Mouse (Mus musculus) adrenal gland, postnatal 4 days (tissue): ENCODE measurements around the gene Gm29797. TPM values are rescaled to one million over a fixed set of nuclear protein-coding genes. Genes with fewer than 3 reads are reported as not detected.

ENCODE experiments used
- DNase-seq, 2 experiments: peaks; one replicate each; pipeline ENCODE4 v3.0.0; 2021 to 2022; ENCODE audit warnings: low spot score in 2 of 2, mixed read lengths in 2 of 2
- total RNA-seq, 2 experiments: library from RNA; stranded (reverse); gene quantifications; 2 replicates each; pipeline ENCODE4 v1.2.3; 2021

Gm29797 gene
- total RNA-seq, 2 experiments from 2014 or later = 0.42 TPM

GRCm38 (mm10) chr2:181695776-181696175 is 38.9 kb downstream of the Gm29797 start:
- no peak for DNase-seq

DNA sequence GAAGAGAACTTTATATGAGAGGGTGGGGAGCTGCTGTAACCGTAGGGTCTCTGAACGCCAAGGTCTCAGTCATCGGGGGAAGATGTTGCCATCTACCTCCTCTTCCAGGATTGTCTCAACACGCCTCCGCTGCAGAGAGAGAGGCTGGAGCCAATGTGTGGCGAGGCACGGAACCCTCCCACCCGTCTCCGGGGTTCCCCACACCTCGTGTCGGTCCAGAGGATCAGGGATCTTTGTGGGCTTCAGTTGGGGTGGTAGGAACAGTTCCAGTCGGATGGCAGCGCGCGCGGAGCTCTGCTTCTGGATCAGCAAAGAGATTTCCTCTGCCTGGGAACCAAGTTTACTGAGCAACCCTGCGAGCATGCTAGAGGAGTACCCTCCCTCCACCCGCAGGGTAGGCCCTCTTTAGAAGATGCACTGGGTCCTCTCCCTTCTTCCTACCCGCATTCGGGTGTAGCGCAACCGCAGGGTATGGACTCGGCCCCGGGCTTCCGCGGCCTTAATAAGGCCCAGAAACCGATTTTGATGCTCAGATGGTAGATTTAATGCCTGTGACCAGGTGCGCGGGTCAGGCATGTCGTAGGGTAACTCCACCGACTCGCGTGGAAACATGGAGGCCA is 40.1 kb downstream of the Gm29797 start:
- no peak for DNase-seq

GRCm38 (mm10) chr2:181698241-181698640 is 41.4 kb downstream of the Gm29797 start, which contains the start of gene Lkaaear1:
Gene Lkaaear1, minus strand, starts transcription at chr2:181698442.
- DNase-seq = no peak

GRCm38 (mm10) chr2:181706668-181707067 is 49.8 kb downstream of the Gm29797 start:
- no peak for DNase-seq

Other genes starting within 250 kb of the Gm29797 start
- 10 to 100 TPM; 27.3 to 28.4 TPM for gene Zbtb46, start 197.6 kb upstream of the Gm29797 start, total RNA-seq
- not detected for gene Abhd16b, start 163.8 kb upstream of the Gm29797 start, total RNA-seq
- gene Tpd52l2, start 159.9 kb upstream of the Gm29797 start, total RNA-seq = 100 to 1,000 TPM; 120 to 121 TPM
- gene Dnajc5, start 136.5 kb upstream of the Gm29797 start, total RNA-seq = 100 to 1,000 TPM; 120 to 131 TPM
- 100 to 1,000 TPM; 106 to 113 TPM for gene Uckl1, start 72.1 kb upstream of the Gm29797 start, total RNA-seq
- gene Prpf6, start 65.2 kb upstream of the Gm29797 start, total RNA-seq = 10 to 100 TPM; 72.3 to 73.4 TPM
- 100 to 1,000 TPM; 141 to 143 TPM for gene Zfp512b, start 64.2 kb upstream of the Gm29797 start, total RNA-seq
- 10 to 100 TPM; 23.8 to 25.5 TPM for gene Samd10, start 57.8 kb upstream of the Gm29797 start, total RNA-seq
- gene Sox18, start 14.6 kb downstream of the Gm29797 start, total RNA-seq = 10 to 100 TPM; 45.2 to 47.3 TPM
- gene Tcea2, start 23.3 kb downstream of the Gm29797 start, total RNA-seq = 10 to 100 TPM; 23.6 to 24.3 TPM
- 10 to 100 TPM; 30.2 to 31.1 TPM for gene Rgs19, start 36.9 kb downstream of the Gm29797 start, total RNA-seq
- not detected for gene Lkaaear1, start 41.4 kb downstream of the Gm29797 start, total RNA-seq
- gene Oprl1, start 58.0 kb downstream of the Gm29797 start, total RNA-seq = 1 to 10 TPM; 4.0 to 6.0 TPM
- 10 to 100 TPM; 14.7 TPM for gene Myt1, start 106.3 kb downstream of the Gm29797 start, total RNA-seq
- 10 to 100 TPM; 70.8 to 74.9 TPM for gene Pcmtd2, start 180.8 kb downstream of the Gm29797 start, total RNA-seq
- gene Polr3k, start 207.3 kb downstream of the Gm29797 start, total RNA-seq = 10 to 100 TPM; 22.8 to 25.0 TPM